Mouse (Mus musculus) adrenal gland, adult (tissue): ENCODE results near the gene Gm3336.

ENCODE experiments used
- DNase-seq, 2 experiments: peaks; one replicate each; pipeline ENCODE4 v3.0.0; 2022 to 2023; ENCODE audit warnings: low spot score in 1 of 2; ENCODE audit not compliant: inconsistent age in 2 of 2

Gm3336 gene

GRCm38 (mm10) chr8:70695318-70696018, 22.9 kb upstream of the Gm3336 start:
- no peak for DNase-seq

DNA sequence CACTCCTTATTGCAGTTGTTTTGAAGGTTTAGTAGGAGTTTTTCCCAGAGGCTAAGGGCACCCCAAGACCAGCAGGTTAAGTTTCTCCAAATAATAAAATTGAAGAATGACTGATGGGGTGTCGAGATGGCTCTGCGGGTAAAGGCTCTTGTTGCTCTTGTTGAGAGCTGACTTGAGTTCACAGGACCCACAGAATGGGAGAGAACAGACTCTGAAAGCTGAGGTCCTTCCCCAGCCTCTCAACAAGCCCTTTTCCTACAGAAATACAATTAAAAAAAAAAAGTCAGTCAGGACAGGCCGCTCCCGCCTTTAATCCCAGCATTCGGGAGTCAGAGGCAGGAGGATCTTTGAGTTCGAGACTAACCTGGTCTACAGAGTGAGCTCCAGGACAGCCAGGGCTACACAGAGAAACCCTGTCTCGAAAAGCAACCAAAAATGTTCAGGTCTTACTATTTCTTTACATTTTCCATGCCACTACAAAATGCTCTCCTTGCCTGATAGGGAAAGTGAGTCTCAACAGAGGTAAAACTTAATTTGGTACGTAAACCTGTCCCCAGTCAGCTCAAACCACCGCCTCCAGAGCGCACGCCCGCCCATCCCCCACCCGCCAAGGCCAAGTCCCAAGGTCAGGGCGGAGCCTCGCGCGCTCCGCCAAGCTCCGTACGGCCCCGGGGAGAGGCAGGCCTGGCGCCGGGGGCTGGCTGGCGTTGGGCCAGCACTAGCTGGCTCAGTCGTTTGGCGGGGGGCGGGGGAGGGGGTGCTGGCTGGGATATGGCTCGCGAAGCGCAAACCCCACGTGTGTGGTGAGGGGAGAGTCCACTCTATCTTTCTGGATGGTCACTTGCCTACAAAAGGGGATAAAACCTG, 22.1 kb upstream of the Gm3336 start:
- DNase-seq, result peak; percentile 85 to 94

DNA sequence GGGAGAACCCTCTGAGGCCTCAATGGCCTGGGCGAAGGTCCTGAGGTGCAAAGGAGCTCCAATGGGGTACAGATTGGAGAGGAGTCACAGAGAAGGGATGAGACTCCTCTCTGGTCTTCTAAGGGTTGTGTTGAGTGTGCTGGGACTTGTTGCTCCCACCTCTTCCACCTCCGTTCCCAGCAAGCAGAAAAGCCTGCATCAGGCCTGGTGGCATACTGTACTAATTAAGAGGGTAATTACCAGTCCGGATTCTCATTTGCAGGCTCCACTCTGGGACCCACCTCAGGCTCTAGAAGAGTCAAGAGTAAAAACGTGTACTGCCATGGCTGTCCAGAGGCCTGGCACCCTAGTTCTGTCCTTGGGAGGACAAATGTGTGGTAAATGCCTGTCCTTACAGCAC, 21.4 kb upstream of the Gm3336 start:
- DNase-seq, result peak in 1 of 2 experiments; percentile 78

DNA sequence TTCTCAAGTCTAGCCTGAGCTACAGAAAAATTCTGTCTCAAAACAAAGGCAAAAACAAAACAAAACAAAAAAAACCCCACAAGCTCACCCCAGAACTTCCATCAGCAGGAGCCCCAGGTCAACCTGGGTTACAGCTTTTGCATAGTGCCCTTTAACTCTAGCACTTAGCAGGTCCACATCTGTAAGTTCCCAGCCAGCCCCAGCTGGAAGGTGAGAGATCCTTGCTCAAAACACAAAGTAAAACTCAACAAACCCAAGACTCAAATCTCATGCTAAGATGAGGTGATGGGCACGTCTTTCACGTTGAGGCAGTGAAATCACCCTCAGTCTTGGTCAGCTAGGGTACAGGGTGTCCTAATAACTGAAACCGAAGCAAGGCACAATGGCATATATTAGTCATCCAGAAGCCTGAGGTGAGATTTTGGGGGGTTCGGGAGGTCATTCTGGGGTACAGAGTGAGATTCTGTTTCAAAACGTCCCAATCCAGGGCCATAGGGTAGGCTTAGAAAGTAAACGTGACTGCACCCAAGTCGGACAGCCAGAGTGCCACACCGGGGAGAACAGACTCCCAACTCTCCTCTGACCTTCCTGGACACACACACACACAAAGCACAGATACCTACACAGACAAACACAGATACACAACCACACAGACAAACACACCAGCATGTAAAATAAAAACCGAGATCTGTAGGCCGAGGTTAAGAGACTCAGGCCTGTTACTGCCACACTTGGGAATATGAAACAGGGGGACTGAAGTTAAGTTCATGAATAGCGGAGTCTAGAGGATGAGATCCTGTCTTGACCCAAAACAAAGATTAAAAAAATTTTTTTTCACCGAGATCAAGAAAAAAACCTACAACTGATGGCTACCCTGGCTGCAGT, 20.7 kb upstream of the Gm3336 start:
- peak in 1 of 2 experiments; percentile 76 for DNase-seq

DNA sequence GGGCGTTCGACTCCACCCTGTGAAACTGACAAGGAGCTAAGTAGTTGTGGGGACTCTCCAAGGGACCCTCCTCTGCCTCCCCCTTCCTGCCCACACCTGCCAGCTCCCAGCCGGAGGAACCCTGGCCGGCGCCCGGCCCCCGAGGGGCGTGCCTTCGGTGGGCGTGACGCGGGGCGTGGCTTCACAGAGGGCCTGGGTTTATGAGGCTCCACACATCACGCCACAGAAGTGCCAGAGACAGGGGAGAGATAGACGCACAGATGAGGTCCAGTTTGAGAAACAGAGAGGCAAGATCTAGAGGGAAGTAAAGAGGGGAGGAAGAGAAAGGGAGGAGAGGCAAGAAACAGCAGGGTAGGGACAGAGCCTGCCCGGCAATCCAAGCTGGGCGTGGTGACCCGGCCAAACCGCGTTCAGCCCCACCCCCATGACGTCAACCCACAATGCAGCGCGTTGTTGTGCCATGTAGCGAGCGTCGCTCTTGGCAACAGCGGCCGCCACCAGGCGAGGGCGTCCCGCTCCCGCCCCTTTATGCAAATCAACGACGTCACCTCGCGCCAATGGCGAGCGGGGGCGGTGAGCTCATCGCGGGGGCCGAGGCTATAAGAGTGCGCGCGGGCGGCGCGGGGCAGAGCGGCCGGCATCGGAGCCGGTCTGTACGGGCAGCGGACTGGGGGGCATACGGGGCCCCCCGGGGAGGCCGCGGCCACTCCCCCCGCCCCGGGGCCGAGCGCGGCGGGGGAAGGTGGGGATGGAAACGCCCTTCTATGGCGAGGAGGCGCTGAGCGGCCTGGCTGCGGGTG, 19.8 kb upstream of the Gm3336 start, which contains the start of gene Jund:
Jund (plus strand) TSS at position 640 of the 800 bp plus-strand sequence.
- peak; percentile 99 to 100 for DNase-seq

DNA sequence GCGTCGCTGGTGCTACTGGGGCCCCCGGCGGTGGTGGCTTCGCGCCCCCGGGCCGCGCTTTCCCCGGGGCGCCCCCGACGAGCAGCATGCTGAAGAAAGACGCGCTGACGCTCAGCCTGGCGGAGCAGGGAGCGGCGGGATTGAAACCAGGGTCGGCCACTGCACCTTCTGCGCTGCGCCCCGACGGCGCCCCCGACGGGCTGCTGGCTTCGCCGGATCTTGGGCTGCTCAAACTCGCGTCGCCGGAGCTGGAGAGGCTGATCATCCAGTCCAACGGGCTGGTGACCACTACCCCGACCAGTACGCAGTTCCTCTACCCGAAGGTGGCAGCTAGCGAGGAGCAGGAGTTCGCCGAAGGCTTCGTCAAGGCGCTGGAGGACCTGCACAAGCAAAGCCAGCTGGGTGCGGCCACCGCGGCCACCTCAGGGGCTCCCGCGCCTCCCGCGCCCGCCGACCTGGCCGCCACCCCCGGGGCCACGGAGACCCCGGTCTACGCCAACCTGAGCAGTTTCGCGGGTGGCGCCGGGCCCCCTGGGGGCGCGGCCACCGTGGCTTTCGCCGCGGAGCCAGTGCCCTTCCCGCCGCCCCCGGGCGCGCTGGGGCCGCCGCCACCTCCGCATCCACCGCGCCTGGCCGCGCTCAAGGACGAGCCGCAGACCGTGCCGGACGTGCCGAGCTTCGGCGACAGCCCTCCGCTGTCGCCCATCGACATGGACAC, 19.1 kb upstream of the Gm3336 start:
- no peak for DNase-seq

DNA sequence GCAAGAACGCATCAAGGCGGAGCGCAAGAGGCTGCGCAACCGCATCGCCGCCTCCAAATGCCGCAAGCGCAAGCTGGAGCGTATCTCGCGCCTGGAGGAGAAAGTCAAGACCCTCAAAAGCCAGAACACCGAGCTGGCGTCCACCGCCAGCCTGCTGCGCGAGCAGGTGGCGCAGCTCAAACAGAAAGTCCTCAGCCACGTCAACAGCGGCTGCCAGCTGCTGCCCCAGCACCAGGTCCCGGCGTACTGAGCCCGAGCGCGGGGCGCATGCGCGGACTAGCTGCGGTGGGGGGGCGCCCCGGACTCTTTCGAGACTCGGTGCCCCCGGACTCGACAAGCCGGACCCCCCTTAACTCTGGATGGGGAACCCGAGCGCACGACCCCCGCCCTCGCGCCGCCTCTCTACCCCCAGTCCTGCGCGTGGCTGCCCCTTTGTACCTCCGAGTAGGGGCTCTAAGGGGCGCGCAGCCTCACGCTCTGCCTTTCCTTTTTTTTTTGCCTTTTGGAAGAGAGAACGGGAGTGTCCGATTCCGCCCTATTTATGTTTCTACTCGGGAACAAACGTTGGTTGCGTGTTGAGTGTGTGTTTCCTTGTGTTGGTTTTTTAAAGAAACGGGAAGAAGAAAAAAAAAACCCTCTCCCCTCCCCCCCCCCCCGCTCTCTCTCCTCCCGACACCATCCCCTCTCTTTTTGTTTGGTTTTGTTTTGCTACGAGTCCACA, 18.3 kb upstream of the Gm3336 start:
- peak; percentile 88 to 95 for DNase-seq

GRCm38 (mm10) chr8:70700555-70700922, 17.8 kb upstream of the Gm3336 start:
- peak; percentile 93 to 97 for DNase-seq

DNA sequence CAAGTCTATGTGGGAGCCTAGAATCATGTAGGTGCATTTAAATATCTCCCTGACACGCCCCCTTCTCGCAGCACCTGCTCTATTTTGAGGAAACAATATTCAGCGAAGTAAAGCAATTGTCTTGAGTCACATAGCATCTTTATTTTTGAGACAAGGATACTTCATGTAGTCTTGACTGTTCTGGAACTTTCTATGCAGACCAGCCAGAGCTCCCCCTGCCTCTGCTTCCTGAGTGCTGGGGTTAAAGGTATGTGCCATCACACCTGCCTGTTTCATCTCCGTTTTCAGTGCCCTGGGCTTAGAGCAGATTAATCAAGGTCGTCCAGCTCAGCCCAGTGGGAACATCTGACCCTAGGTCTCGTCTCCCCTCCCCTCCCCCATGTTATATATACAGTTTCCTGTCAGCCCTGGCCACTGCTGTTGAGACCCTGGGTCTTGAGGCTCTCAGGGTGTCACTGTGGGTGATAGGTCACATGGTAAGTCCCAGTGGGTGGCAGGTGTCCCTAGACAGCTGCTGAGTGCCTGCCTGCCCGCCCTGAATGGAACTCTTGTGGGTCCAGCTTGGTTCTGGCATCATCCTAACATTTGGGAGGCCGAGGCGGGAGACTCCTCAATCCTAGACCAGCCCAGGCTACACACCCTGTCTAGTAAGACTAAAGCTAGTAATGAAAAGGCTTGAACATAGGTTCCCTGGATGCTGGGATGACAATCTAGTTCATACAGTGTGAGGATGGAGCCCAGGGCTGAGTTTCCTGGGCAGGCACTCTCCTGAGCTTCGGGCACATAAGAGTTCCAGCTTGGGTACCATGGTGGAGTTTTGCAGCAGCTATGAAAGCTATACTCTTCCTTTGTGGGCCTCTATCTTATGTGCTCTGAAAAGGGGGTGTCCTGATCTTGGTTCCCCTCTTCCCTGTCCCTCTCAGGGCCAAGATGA, 17.0 kb upstream of the Gm3336 start:
- DNase-seq, result peak in 1 of 2 experiments; percentile 66

GRCm38 (mm10) chr8:70701982-70702841, 16.1 kb upstream of the Gm3336 start:
- DNase-seq, result no peak

DNA sequence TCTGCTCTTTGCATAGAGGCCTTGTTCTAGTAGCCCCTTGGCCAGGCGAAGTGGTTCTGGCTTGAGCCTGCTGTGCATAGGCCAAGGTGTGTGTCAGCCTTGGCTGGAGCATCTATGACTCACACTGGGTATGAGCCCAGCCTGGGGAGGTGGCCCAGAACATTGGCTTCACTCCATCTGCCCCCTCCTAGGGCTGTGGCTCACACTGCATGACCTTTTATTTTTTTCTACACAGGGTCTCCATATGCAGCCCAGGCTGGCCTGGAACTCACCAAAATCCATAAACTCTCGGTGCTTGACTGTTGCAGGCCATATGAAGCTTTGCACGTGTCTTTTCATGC, 15.5 kb upstream of the Gm3336 start:
- DNase-seq, result peak; percentile 88 to 91

GRCm38 (mm10) chr8:70703287-70703686, 15.1 kb upstream of the Gm3336 start, which contains the start of gene Iqcn:
TSS of gene Iqcn (plus strand) at chr8:70703457.
- no peak for DNase-seq

DNA sequence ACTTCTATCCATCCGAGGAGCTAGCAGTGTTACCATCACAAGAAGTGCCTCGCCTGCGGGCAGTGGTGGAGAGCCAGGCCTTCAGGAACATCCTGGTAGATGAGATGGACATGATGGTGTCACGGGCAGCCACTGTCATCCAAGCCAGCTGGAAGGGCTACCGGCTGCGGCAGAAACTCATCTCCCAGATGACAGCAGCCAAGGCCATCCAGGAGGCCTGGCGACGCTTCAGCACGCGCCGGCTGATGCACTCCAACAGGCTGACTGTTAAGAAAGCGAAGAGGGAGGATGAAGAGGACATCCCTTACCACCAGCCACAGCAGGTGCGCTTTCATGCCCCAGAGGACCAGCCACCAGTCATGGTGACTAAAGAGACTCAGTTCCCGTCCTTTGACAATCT, 10.1 kb upstream of the Gm3336 start:
- DNase-seq, result peak; percentile 76 to 87

DNA sequence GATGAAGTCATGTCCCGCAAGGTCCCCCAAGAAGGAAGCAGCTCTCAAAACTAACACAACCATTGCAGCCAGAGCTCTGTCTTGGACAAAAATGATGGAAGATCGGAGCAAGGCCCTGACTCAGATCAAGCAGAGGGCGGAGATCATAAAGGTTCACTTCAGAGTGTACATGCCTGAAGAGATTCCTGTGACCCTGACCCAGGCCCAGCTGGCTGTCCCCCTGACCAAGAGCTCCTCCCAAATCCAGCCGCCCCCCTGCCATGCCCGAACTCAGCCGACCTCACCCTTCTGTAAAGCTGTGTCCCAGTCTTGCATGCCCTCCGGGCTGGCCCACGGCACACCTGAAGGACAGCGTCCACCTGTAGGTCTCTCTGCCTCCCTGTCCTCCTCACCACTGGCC, 8.5 kb upstream of the Gm3336 start:
- peak in 1 of 2 experiments; percentile 24 for DNase-seq

GRCm38 (mm10) chr8:70710296-70710695, 8.0 kb upstream of the Gm3336 start:
- peak; percentile 51 to 75 for DNase-seq

GRCm38 (mm10) chr8:70711041-70711440, 7.3 kb upstream of the Gm3336 start:
- DNase-seq, result peak; percentile 87 to 94

DNA sequence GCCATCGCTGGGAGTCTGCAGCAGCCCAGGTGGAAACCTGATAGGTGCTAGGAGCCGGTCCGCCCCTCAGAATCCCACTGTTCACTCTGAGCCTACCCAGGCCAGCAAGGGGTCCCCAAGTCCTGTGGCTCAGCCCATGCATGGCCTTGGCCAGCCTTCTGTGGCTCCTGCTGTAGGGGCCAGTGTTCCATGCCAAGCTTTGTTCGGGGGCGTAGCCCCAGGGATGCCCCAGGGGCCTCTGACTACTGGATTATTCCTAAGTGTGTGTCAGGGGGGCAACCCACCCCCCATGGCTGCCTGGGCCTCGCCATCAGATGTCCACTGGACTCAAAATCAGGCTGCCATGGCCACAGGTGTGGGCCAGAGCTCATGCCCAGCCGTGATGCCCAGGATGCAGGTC, 4.4 kb upstream of the Gm3336 start:
- DNase-seq, result peak; percentile 9 to 32
